Mouse (Mus musculus): ENCODE results near the gene Top3a. TPM values are rescaled to one million over a fixed set of nuclear protein-coding genes. Genes with fewer than 3 reads are reported as not detected.

The Top3a gene
- polyA plus RNA-seq, 1 experiment: 7.3 TPM

DNA sequence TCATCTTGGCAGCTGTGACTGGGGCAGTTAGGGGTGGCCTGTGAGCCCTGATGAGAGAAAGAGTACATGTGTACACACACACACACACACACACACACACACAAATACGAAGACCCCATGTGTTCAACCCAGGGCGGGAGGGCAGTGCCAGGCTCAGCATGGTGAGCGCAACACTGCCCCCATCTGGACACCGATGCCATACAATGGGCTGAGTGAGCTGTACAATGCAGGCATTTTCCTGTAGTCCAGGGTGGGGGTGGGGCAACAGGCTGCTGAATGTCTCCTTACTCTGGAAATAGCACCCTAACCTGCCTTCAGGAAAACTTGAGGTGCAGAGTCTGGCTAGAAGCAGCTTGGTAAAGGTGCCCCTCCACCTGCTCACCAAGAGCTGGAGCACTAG is 74.0 kb downstream of the Top3a start:
- Histone ChIP-seq H3K4me3 (ENCODE audit: extremely low read depth, insufficient read depth, insufficient read length) (no peak overlapping the region), H3K36me3 (ENCODE audit: control insufficient read depth, insufficient read depth, low read length) (peaks cover 18% of the 10 kb centered on the region), H3K4me1 (ENCODE audit: control insufficient read depth, insufficient read depth, insufficient read length) (peaks cover 6% of the 10 kb centered on the region; the same call in 1 of the 2 replicates), H3K27me3 (ENCODE audit: control insufficient read depth, insufficient read depth, low read length) (no peaks in the 10 kb centered on the region), H3K27ac (ENCODE audit: insufficient read depth, low read length) (no peak overlapping the region)
- peak in 1 of 2 experiments; percentile 58 for DNase-seq (ENCODE audit: low read depth in 1 of 2, low spot score in 2 of 2)
- TF ChIP-seq CTCF (IDR thresholded peaks at IDR 0.05; ENCODE audit: extremely low read depth, insufficient read depth, insufficient read length, insufficient replicate concordance) (peak; percentile 69; the same call in 1 of the 2 replicates), POLR2A (IDR thresholded peaks at IDR 0.05; ENCODE audit: low read depth, low read length) (no peak)
- 40% methylated on average over 4 of the region's 4 CpGs for WGBS

DNA sequence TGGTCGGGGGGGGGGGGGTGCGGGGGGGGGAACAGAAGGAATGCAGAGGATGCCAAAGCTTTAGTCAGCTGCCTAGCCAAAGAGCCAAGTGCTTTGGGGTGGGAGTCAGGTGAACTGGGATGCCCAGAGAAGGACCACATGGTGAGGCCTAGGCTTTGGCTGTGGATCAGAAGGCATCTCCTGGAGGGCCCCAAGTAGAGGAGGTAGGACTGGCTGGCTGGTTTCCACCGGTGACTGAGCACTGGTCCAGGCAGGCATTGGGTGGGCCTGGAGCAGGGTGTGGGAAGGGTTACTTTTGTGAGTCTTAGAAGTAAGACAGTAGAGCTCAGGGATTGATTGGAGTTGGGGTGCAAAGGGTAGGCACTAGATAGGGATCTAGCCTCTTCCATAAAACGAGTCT is 75.6 kb downstream of the Top3a start:
- Histone ChIP-seq H3K4me1 (ENCODE audit: control insufficient read depth, insufficient read depth, insufficient read length) (peaks cover 6% of the 10 kb centered on the region; the same call in 1 of the 2 replicates), H3K27ac (ENCODE audit: insufficient read depth, low read length) (no peak overlapping the region), H3K27me3 (ENCODE audit: control insufficient read depth, insufficient read depth, low read length) (no peaks in the 10 kb centered on the region), H3K36me3 (ENCODE audit: control insufficient read depth, insufficient read depth, low read length) (peaks cover 8% of the 10 kb centered on the region; the same call in 1 of the 2 replicates), H3K4me3 (ENCODE audit: extremely low read depth, insufficient read depth, insufficient read length) (no peak overlapping the region)
- WGBS: 78% methylated on average over 4 of the region's 4 CpGs
- TF ChIP-seq POLR2A (IDR thresholded peaks at IDR 0.05; ENCODE audit: low read depth, low read length) (no peak), CTCF (IDR thresholded peaks at IDR 0.05; ENCODE audit: extremely low read depth, insufficient read depth, insufficient read length, insufficient replicate concordance) (no peak)
- no peak for DNase-seq (ENCODE audit: low read depth in 1 of 2, low spot score in 2 of 2)

DNA sequence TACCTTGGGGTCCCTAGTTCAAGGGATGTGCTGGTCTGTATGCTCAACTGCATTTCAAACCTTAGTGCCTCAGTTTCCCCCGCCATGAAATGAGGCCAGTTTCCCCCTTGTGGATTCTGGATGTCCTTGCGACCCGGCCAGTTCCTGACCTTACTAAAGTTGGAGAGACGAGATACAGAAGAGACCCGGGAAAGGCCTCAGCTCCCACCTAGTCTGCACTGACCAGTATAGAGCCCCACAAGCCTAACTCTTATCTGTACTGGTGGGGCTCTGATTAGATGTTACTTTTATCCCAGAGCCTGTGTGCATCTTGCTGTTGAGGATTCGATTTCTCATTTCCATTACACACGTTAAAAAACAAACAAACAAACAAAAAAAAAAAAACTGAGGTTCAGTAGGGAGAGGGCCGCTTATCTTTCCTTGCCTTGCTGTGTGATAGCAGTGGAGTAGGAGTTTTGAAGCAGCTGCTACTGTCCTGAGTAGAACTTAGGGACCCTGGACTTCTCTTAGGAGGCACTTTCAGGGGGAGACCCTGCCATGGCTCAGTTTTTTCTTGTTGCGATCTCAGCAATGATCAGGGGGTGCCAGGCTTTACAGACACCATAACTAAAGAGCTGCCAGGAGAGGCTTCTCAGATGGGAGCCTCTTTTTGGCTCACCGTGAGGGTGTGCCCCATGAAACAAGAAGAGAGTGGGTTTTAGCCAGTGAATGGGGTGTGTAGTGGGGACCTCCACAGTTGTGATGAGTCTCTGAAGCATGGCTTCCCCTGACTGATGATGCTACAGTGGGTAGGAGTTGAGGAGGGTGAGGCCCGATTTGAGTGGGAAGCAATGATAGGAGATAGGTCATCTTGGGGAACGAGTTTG is 76.6 kb downstream of the Top3a start:
- H3K36me3 ChIP-seq (ENCODE audit: control insufficient read depth, insufficient read depth, low read length): 0 out of 2 replicates have a peak, but pooled peaks cover 1% of the 10 kb centered on the region
- no peak overlapping the region for H3K27ac ChIP-seq (ENCODE audit: insufficient read depth, low read length)
- peaks cover 6% of the 10 kb centered on the region; the same call in 1 of the 2 replicates for H3K4me1 ChIP-seq (ENCODE audit: control insufficient read depth, insufficient read depth, insufficient read length)
- peak overlapping the region; percentile 74 for H3K4me3 ChIP-seq (ENCODE audit: extremely low read depth, insufficient read depth, insufficient read length)
- no peaks in the 10 kb centered on the region for H3K27me3 ChIP-seq (ENCODE audit: control insufficient read depth, insufficient read depth, low read length)
- 51% methylated on average over 12 of the region's 12 CpGs for WGBS
- DNase-seq (ENCODE audit: low read depth in 1 of 2, low spot score in 2 of 2): no peak
- TF ChIP-seq POLR2A (IDR thresholded peaks at IDR 0.05; ENCODE audit: low read depth, low read length) (no peak), CTCF (IDR thresholded peaks at IDR 0.05; ENCODE audit: extremely low read depth, insufficient read depth, insufficient read length, insufficient replicate concordance) (no peak)

- Histone ChIP-seq H3K27ac (ENCODE audit: insufficient read depth, low read length) (peak within 1 kb of the TSS; percentile 73), H3K27me3 (ENCODE audit: control insufficient read depth, insufficient read depth, low read length) (no peaks in the 10 kb centered on the region), H3K36me3 (ENCODE audit: control insufficient read depth, insufficient read depth, low read length) (no peaks in the 10 kb centered on the region), H3K4me1 (ENCODE audit: control insufficient read depth, insufficient read depth, insufficient read length) (peaks cover 6% of the 10 kb centered on the region; the same call in 1 of the 2 replicates), H3K4me3 (ENCODE audit: extremely low read depth, insufficient read depth, insufficient read length) (peak within 1 kb of the TSS; percentile 74)
- TF ChIP-seq POLR2A (IDR thresholded peaks at IDR 0.05; ENCODE audit: low read depth, low read length) (peak; percentile 34; the same call in 1 of the 2 replicates), CTCF (IDR thresholded peaks at IDR 0.05; ENCODE audit: extremely low read depth, insufficient read depth, insufficient read length, insufficient replicate concordance) (no peak)
- peak; percentile 65 to 74 for DNase-seq (ENCODE audit: low read depth in 1 of 2, low spot score in 2 of 2)
- under 1% methylated on average over 70 of the region's 73 CpGs for WGBS
These were observed 77.6 kb downstream of the Top3a start, which contains the start of gene Llgl1 for GRCm38 (mm10) chr11:60699524-60700075. TSS of gene Llgl1 (plus strand) at chr11:60699723.

DNA sequence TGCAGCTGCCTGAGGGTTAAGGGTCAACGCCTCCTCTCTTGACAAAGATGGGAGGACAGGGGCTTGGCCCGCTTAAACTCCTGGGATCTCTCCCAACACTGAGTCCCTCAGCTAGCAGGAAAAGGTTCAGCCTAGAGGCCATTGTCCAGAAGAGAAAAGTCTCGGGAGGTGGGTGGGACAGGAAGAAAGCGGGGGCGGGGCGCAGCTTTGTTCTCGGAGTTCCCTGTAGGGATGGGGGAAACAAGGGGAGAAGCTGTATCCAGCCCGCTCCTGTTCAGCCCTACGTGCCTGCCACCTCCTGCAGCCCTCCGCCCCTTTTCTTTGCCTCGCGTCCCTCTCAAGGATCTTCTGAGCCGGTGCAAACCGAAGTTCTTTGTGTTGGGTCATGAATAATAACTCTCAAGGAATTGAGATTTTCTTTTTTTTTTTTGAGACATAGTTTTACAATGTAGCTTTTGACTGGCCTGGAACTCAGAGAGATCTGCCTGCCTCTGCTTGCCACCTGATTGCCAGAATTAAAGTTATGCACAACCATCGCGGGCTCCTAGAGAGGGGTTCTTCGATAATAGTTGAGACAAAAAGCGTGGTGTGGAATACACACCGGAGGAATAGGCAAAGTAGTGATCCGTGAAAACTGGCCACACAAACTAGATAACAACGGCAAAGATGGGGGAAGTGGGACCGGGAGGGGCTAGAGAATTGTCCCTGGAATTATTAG is 78.2 kb downstream of the Top3a start:
- Histone ChIP-seq H3K27me3 (ENCODE audit: control insufficient read depth, insufficient read depth, low read length) (no peaks in the 10 kb centered on the region), H3K4me1 (ENCODE audit: control insufficient read depth, insufficient read depth, insufficient read length) (peaks cover 6% of the 10 kb centered on the region; the same call in 1 of the 2 replicates), H3K27ac (ENCODE audit: insufficient read depth, low read length) (peak overlapping the region; percentile 57), H3K36me3 (ENCODE audit: control insufficient read depth, insufficient read depth, low read length) (no peaks in the 10 kb centered on the region), H3K4me3 (ENCODE audit: extremely low read depth, insufficient read depth, insufficient read length) (peak overlapping the region; percentile 74)
- DNase-seq (ENCODE audit: low read depth in 1 of 2, low spot score in 2 of 2): no peak
- TF ChIP-seq CTCF (IDR thresholded peaks at IDR 0.05; ENCODE audit: extremely low read depth, insufficient read depth, insufficient read length, insufficient replicate concordance): no peak
- no peak for TF ChIP-seq POLR2A (IDR thresholded peaks at IDR 0.05; ENCODE audit: low read depth, low read length)
- 8% methylated on average over 22 of the region's 22 CpGs for WGBS

- Histone ChIP-seq H3K36me3 (ENCODE audit: control insufficient read depth, insufficient read depth, low read length) (no peaks in the 10 kb centered on the region), H3K4me1 (ENCODE audit: control insufficient read depth, insufficient read depth, insufficient read length) (peaks cover 3% of the 10 kb centered on the region; the same call in 1 of the 2 replicates), H3K4me3 (ENCODE audit: extremely low read depth, insufficient read depth, insufficient read length) (no peak overlapping the region), H3K27me3 (ENCODE audit: control insufficient read depth, insufficient read depth, low read length) (no peaks in the 10 kb centered on the region), H3K27ac (ENCODE audit: insufficient read depth, low read length) (no peak overlapping the region)
- DNase-seq (ENCODE audit: low read depth in 1 of 2, low spot score in 2 of 2): peak in 1 of 2 experiments; percentile 28
- TF ChIP-seq CTCF (IDR thresholded peaks at IDR 0.05; ENCODE audit: extremely low read depth, insufficient read depth, insufficient read length, insufficient replicate concordance) (no peak), POLR2A (IDR thresholded peaks at IDR 0.05; ENCODE audit: low read depth, low read length) (no peak)
- 49% methylated on average over 2 of the region's 2 CpGs for WGBS
These were observed 79.6 kb downstream of the Top3a start for GRCm38 (mm10) chr11:60697561-60697960.
